Mouse (Mus musculus) lung, embryonic 14.5 days (tissue): ENCODE results near the gene Spryd3. TPM values are rescaled to one million over a fixed set of nuclear protein-coding genes. Genes with fewer than 3 reads are reported as not detected.
A peak's percentile ranks its signal among the peaks of the same experiment; 100 is the strongest.
"Not testable (repeated sequence)": the region's sequence is repeated elsewhere in the genome, so short reads cannot be mapped to it uniquely, and the experiment has no call there.

ENCODE experiments used
- ATAC-seq: fragments of 200-750 bp; cut with Nextera tagmentation; 2 replicates; pipeline ENCODE4 v1.8.0; 2017; ENCODE audit warnings: mild to moderate bottlenecking, moderate TSS enrichment, moderate library complexity; ENCODE audit not compliant: insufficient read depth
- DNase-seq: peaks from one replicate; pipeline ENCODE4 v3.0.0-alpha.2; 2015
- H3K27ac ChIP-seq: fragments of 300-500 bp; sonication (generic); 2 replicates; pipeline ENCODE4 v1.5.1; 2014; ENCODE audit warnings: low read depth, mild to moderate bottlenecking, moderate library complexity
- H3K27me3 ChIP-seq: fragments of 300-500 bp; sonication (generic); 2 replicates; pipeline ENCODE4 v1.6.1; 2014; ENCODE audit warnings: low read length, control low read depth; ENCODE audit not compliant: insufficient read depth
- H3K36me3 ChIP-seq: fragments of 300-500 bp; sonication (generic); 2 replicates; pipeline ENCODE4 v1.6.1; 2014; ENCODE audit warnings: control low read depth; ENCODE audit not compliant: insufficient read depth
- H3K4me1 ChIP-seq: fragments of 300-500 bp; sonication (generic); 2 replicates; pipeline ENCODE4 v1.6.1; 2014; ENCODE audit warnings: antibody characterized with exemption, control low read depth; ENCODE audit not compliant: insufficient read depth
- H3K4me2 ChIP-seq: fragments of 300-500 bp; sonication (generic); 2 replicates; pipeline ENCODE4 v1.6.1; 2014; ENCODE audit warnings: mild to moderate bottlenecking
- H3K4me3 ChIP-seq: fragments of 300-500 bp; sonication (generic); 2 replicates; pipeline ENCODE4 v1.5.1; 2014; ENCODE audit warnings: low read depth, low read length
- H3K9ac ChIP-seq: fragments of 300-500 bp; sonication (generic); 2 replicates; pipeline ENCODE4 v1.6.1; 2014
- H3K9me3 ChIP-seq: fragments of 300-500 bp; sonication (generic); 2 replicates; pipeline ENCODE4 v1.6.1; 2016; ENCODE audit warnings: low read depth, low read length, control low read depth
- CTCF ChIP-seq: IDR thresholded peaks from 2 replicates; pipeline ENCODE4 v1.5.1; 2016; ENCODE audit warnings: antibody characterized with exemption, low read depth
- WGBS: fragments of 180-500 bp; shearing (Covaris S2); extraction: QIAGEN DNeasy Blood & Tissue Kit; methylation state at CpG from one replicate; pipeline ENCODE4 v1.1.7; 2014; 5-methylcytosine and 5-hydroxymethylcytosine counted together
- polyA plus RNA-seq: library from polyadenylated mRNA; unstranded; fragments of >200 nt; fragmentation: Nextera tagmentation; extraction: Ambion mirVana; gene quantifications from 2 replicates; pipeline ENCODE4 v1.2.1, GENCODE M21; 2014

Spryd3 gene
- polyA plus RNA-seq, 1 experiment from 2014 or later, result 13.6 TPM

- H3K4me2 ChIP-seq, result no peak overlapping the region
- no peaks in the 10 kb centered on the region for H3K27me3 ChIP-seq
- 71% methylated on average over 4 of the region's 4 CpGs for WGBS
- ATAC-seq (no peak), DNase-seq (no peak)
- no peaks in the 10 kb centered on the region for H3K4me1 ChIP-seq
- H3K36me3 ChIP-seq, result peaks cover 79% of the 10 kb centered on the region
- no peak overlapping the region for H3K4me3 ChIP-seq
- H3K9me3 ChIP-seq, result no peaks in the 10 kb centered on the region
- no peak overlapping the region for H3K9ac ChIP-seq
- H3K27ac ChIP-seq, result no peak overlapping the region
- no peak for TF ChIP-seq CTCF
These were observed 53.0 kb downstream of the Spryd3 start for GRCm38 (mm10) chr15:102083028-102083427.

DNA sequence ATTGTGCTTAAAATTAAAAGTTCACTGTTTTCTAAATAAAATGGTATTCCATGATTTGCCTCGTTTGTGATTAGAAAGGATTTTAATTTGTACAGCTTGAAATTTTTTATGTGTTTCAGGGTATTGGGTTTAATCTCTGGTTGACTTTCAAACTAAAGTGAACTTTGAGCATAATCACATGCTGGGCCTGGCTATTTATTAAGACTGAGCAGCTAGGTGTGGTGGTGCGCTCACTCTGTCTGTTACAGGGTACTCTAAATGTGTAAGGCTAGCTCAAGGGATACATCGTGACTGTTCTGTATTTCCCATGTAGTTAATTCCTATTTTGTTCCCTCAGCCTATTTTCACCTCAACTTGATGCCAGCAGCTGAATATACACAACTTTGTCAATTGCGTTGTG, 53.9 kb downstream of the Spryd3 start:
- ATAC-seq (no peak), DNase-seq (no peak)
- Histone ChIP-seq H3K27me3 (no peaks in the 10 kb centered on the region), H3K4me3 (no peak overlapping the region), H3K4me1 (no peaks in the 10 kb centered on the region), H3K27ac (no peak overlapping the region), H3K4me2 (no peak overlapping the region), H3K36me3 (peaks cover 70% of the 10 kb centered on the region), H3K9ac (no peak overlapping the region), H3K9me3 (no peaks in the 10 kb centered on the region)
- WGBS, result 89% methylated on average over 4 of the region's 4 CpGs
- TF ChIP-seq CTCF, result no peak

GRCm38 (mm10) chr15:102080429-102080828, 55.6 kb downstream of the Spryd3 start:
- ATAC-seq, result no peak
- peaks cover 4% of the 10 kb centered on the region; the same call in 1 of the 2 replicates for H3K4me1 ChIP-seq
- H3K27ac ChIP-seq, result no peak overlapping the region
- H3K36me3 ChIP-seq, result peaks cover 53% of the 10 kb centered on the region
- WGBS, result 62% methylated on average over 2 of the region's 2 CpGs
- DNase-seq, result no peak
- no peaks in the 10 kb centered on the region for H3K9me3 ChIP-seq
- H3K27me3 ChIP-seq, result no peaks in the 10 kb centered on the region
- H3K9ac ChIP-seq, result no peak overlapping the region
- TF ChIP-seq CTCF, result 0 out of 2 replicates have a peak, but pooled peaks have one; percentile 4
- H3K4me2 ChIP-seq, result no peak overlapping the region
- H3K4me3 ChIP-seq, result no peak overlapping the region

GRCm38 (mm10) chr15:102079924-102080323, 56.1 kb downstream of the Spryd3 start:
- not testable (repeated sequence) for H3K27me3 ChIP-seq, H3K4me3 ChIP-seq, H3K9ac ChIP-seq, H3K4me1 ChIP-seq, ATAC-seq, H3K27ac ChIP-seq, DNase-seq, H3K4me2 ChIP-seq, H3K9me3 ChIP-seq
- 71% methylated on average over 8 of the region's 8 CpGs for WGBS
- peaks cover 49% of the 10 kb centered on the region for H3K36me3 ChIP-seq
- TF ChIP-seq CTCF, result 0 out of 2 replicates have a peak, but pooled peaks have one; percentile 4

GRCm38 (mm10) chr15:102079221-102079620, 56.8 kb downstream of the Spryd3 start:
- no peak overlapping the region for H3K9ac ChIP-seq
- ATAC-seq (no peak), DNase-seq (no peak)
- no peaks in the 10 kb centered on the region for H3K27me3 ChIP-seq
- H3K4me3 ChIP-seq, result no peak overlapping the region
- 67% methylated on average over 4 of the region's 4 CpGs for WGBS
- H3K4me2 ChIP-seq, result no peak overlapping the region
- H3K9me3 ChIP-seq, result no peaks in the 10 kb centered on the region
- peaks cover 8% of the 10 kb centered on the region; the same call in 1 of the 2 replicates for H3K4me1 ChIP-seq
- H3K27ac ChIP-seq, result no peak overlapping the region
- no peak for TF ChIP-seq CTCF
- peaks cover 42% of the 10 kb centered on the region for H3K36me3 ChIP-seq

- ATAC-seq, result no peak
- WGBS, result 90% methylated on average over 2 of the region's 2 CpGs
- peaks cover 21% of the 10 kb centered on the region for H3K36me3 ChIP-seq
- no peak overlapping the region for H3K4me3 ChIP-seq
- H3K4me1 ChIP-seq, result peaks cover 8% of the 10 kb centered on the region; the same call in 1 of the 2 replicates
- no peak for TF ChIP-seq CTCF
- no peak overlapping the region for H3K9ac ChIP-seq
- DNase-seq, result no peak
- no peaks in the 10 kb centered on the region for H3K9me3 ChIP-seq
- H3K27me3 ChIP-seq, result no peaks in the 10 kb centered on the region
- H3K27ac ChIP-seq, result no peak overlapping the region
- no peak overlapping the region for H3K4me2 ChIP-seq
These were observed 58.8 kb downstream of the Spryd3 start for GRCm38 (mm10) chr15:102077111-102077677.

DNA sequence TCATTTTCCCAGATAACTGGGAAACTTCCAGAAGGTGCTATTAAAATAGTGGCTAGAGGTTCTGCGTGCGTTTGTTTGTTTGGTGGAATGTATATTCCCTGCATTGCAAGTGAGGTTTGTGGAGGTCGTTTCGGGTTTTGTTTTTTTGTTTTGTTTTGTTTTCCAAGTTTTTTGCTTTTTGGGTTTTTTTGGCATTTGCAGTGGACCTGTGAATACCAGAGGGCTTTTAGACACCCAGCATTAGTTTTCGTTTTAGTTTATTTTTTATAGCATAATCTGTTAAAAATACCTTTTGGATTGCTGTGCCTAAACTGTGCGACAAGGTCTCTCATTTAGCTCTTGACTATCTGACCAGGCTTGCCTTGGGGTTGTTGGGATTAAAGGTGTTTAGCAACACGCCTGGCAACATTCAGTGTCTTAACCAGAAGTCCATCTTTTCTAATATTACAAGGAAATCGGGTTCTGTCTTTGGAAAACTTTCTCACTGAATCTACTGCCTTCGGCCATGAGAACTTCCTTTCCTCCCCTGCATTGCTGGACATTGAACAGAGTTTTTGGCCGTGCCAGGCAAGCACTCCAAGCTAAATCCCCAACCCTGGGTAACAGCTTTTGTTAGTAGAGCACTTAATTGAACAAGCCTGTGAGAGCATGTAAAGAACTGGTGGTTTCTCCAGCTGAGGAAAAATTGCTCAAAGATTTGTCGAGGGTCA, 61.0 kb downstream of the Spryd3 start:
- Histone ChIP-seq H3K4me2 (peak overlapping the region; percentile 89), H3K9ac (peak overlapping the region; percentile 97), H3K36me3 (0 out of 2 replicates have a peak, but pooled peaks cover 10% of the 10 kb centered on the region), H3K4me3 (peak overlapping the region; percentile 72), H3K9me3 (no peaks in the 10 kb centered on the region), H3K27me3 (no peaks in the 10 kb centered on the region), H3K4me1 (peaks cover 8% of the 10 kb centered on the region; the same call in 1 of the 2 replicates), H3K27ac (peak overlapping the region; percentile 89; the same call in 1 of the 2 replicates)
- no peak for TF ChIP-seq CTCF
- 5% methylated on average over 11 of the region's 11 CpGs for WGBS
- ATAC-seq (no peak), DNase-seq (no peak)
